16 mouse cellular contexts compared by ENCODE assay signal in genomic region chr16:33531184-33531583, GRCm38 (mm10). TPM values are rescaled to one million over a fixed set of nuclear protein-coding genes. Genes with fewer than 3 reads are reported as not detected.
"Had no signal": no experiment of that assay in that cellular context is flagged by ENCODE, and none has a peak within 500 bp of the region (broad histone marks: within the 10 kb centered on the region; RNA-seq: fewer than 3 reads in every experiment).

No protein-coding gene starts in this region.

- H3K4me3 ChIP-seq: kidney, embryonic 15.5 days; limb, embryonic 13.5 days; liver, embryonic 13.5 days; midbrain, embryonic 10.5 days; neural tube, embryonic 12.5 days had no signal

- H3K36me3 ChIP-seq: kidney, embryonic 15.5 days; limb, embryonic 13.5 days; liver, embryonic 13.5 days; midbrain, embryonic 10.5 days; neural tube, embryonic 12.5 days had no signal

- H3K4me1 ChIP-seq: liver, embryonic 13.5 days had no signal

- H3K9ac ChIP-seq: kidney, embryonic 15.5 days; limb, embryonic 13.5 days; liver, embryonic 13.5 days; neural tube, embryonic 12.5 days had no signal

- H3K9me3 ChIP-seq: liver, embryonic 13.5 days; neural tube, embryonic 12.5 days had no signal

- H3K27ac ChIP-seq: limb, embryonic 13.5 days; liver, embryonic 13.5 days; midbrain, embryonic 10.5 days; neural tube, embryonic 12.5 days; stomach, postnatal 0 days had no signal

- DNase-seq: kidney, postnatal 14 days; left cerebral cortex, postnatal 4 days; liver, embryonic 13.5 days; lung, adult 18-20 months; midbrain, embryonic 14.5 days; retina, postnatal 1 day; right cerebral cortex, postnatal 4 days; spleen, adult 18-20 months; thymus, postnatal 4 days had no signal

- H3K4me2 ChIP-seq: kidney, embryonic 15.5 days; limb, embryonic 13.5 days; liver, embryonic 13.5 days; neural tube, embryonic 12.5 days had no signal

- H3K27me3 ChIP-seq: kidney, embryonic 15.5 days; limb, embryonic 13.5 days; liver, embryonic 13.5 days; neural tube, embryonic 12.5 days had no signal

RNA-seq across cellular contexts. Expression of gene Slc12a8, which starts 14.1 kb away (rescaled TPM):
- total RNA-seq: megakaryocyte, adult 5-6 weeks; monocyte, adult 5-6 weeks had no signal
